8 mouse cellular contexts compared by ENCODE assay signal in the genomic region with DNA sequence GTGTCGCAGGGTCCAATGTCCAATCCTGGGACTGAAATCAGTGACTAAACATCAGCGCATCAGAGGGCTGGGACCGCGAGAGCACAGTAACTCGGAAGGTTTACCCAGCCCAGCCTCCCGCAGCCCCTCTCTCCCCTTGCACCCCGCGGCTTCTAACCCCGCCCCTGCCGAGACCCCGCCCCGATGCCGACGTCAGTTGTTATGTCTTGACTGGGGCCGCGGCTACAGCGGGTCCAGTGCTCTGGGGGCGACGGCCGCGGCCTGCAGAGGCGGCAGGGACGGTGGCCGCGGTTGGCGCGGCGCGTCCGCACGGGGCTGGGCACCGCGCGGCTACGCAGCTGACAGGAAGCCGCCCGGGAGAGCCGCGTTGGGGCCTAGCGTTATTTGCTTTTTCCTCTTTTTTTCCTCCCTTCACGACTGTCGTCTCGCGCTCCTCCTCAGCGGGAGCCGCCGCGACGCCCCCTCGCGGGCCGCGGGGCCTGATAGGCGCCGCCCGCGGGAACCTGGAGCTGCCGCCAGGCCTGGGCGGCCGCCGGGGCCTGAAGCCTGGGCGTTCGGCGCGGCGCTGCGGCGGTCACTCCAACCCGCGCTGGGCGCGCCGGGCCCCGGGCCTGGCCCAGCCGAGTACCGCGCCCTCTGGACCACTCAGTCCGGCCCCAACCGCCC. TPM values are rescaled to one million over a fixed set of nuclear protein-coding genes. Genes with fewer than 3 reads are reported as not detected.
A peak's percentile ranks its signal among the peaks of the same experiment; 100 is the strongest.
DNase-seq lines count a peak whose midpoint lies in the region; ATAC-seq and TF ChIP-seq lines count a peak whose summit lies in the region.

A gene (plus strand): TSS at position 220 of the 666 bp plus-strand sequence.

- no peaks in the 10 kb centered on the region for H3K9me3 ChIP-seq in hindbrain, embryonic 14.5 days (ENCODE audit: control insufficient read depth, low read length)

- peak; percentile 64 for TF ChIP-seq CTCF in Patski (IDR thresholded peaks at IDR 0.05)

- H3K4me3 ChIP-seq in hindbrain, embryonic 14.5 days (replicated peaks; ENCODE audit: low read length) = peak within 1 kb of the TSS; percentile 100

- peak within 1 kb of the TSS; percentile 99 for H3K9ac ChIP-seq in hindbrain, embryonic 14.5 days

- H3K27me3 ChIP-seq in Patski = no peaks in the 10 kb centered on the region
- no peaks in the 10 kb centered on the region for H3K27me3 ChIP-seq in hindbrain, embryonic 14.5 days (ENCODE audit: control insufficient read depth, insufficient read depth, low read length)

- peak within 1 kb of the TSS; percentile 98 for H3K27ac ChIP-seq in hindbrain, embryonic 14.5 days

- CTCF ChIA-PET in Patski (lab: Charles Lee) = interaction anchor here (1.2 to 1.8 kb wide), 3 partner anchors 9 to 60 kb away, joined by 3 to 6 read pairs (median 5); a partner anchor contains a TSS

- in situ Hi-C loops in Patski (cut with MboI; ENCODE audit: low pct_unique_long_range_greater_than_20kb) = no loop called here

- H3K4me2 ChIP-seq in hindbrain, embryonic 14.5 days (replicated peaks) = peak within 1 kb of the TSS; percentile 87

- WGBS in hindbrain, embryonic 14.5 days = under 1% methylated on average over 63 of the region's 79 CpGs

- H3K4me1 ChIP-seq in hindbrain, embryonic 14.5 days (replicated peaks; ENCODE audit: control insufficient read depth, insufficient read depth, low read length) = peaks cover 23% of the 10 kb centered on the region

- peaks cover 5% of the 10 kb centered on the region for H3K36me3 ChIP-seq in hindbrain, embryonic 14.5 days (replicated peaks; ENCODE audit: control insufficient read depth, insufficient read depth)

- ATAC-seq in Patski = peak; percentile 93
- ATAC-seq in hindbrain, embryonic 14.5 days (ENCODE audit: low FRiP score) = peak; percentile 98

- peak; percentile 46 for DNase-seq in Patski (ENCODE audit: low read depth, low spot score)
- peak; percentile 98 for DNase-seq in cerebellum, postnatal 14 days
- DNase-seq in frontal cortex, postnatal 25 days (ENCODE audit: low spot score in 2 of 2) = peak; percentile 78 to 83
- DNase-seq in hindbrain, embryonic 14.5 days (ENCODE audit: low spot score) = peak; percentile 90
- DNase-seq in layer of hippocampus, postnatal 36 days = peak; percentile 90 to 92
- peak; percentile 95 for DNase-seq in lung, postnatal 36 days
- peak; percentile 97 for DNase-seq in retina, postnatal 1 day
- peak; percentile 85 to 90 for DNase-seq in urinary bladder, adult 18-20 months (ENCODE audit: low spot score in 2 of 2)

- POLR2A ChIA-PET in Patski (lab: Charles Lee) = interaction anchor here (1.0 to 2.1 kb wide), 3 partner anchors 52 to 57 kb away, joined by 3 to 8 read pairs (median 8); no protein-coding TSS in a partner anchor

RNA-seq across cellular contexts. Expression of the gene that starts here (rescaled TPM):
- polyA plus RNA-seq in Patski (2021) = 31.3 TPM
- 31.1 and 35.8 TPM in 2 replicates for polyA plus RNA-seq in hindbrain, embryonic 14.5 days (2014; fragmentation: Nextera tagmentation; extraction: Ambion mirVana)
- 10 to 100 TPM; 44.5 to 47.7 TPM for total RNA-seq in layer of hippocampus, postnatal 36 days (2021)

Comparison
In these comparisons a context has a peak if more than half of its experiments do, and no peak if none do; other contexts are left out.
1. Peak in every context shown above with its lines: DNase-seq, ATAC-seq, H3K4me3 ChIP-seq and H3K27ac ChIP-seq.
2. DNase-seq: peak in every context shown above with its lines; median percentile 98 in cerebellum, postnatal 14 days; 97 in retina, postnatal 1 day; 95 in lung, postnatal 36 days; 91 in layer of hippocampus, postnatal 36 days; 90 in hindbrain, embryonic 14.5 days; 88 in urinary bladder, adult 18-20 months; 80 in frontal cortex, postnatal 25 days; 46 in Patski.